19 mouse cellular contexts compared by ENCODE assay signal in genomic region chr5:47781608-47782007, GRCm38 (mm10).
"Had no signal": no experiment of that assay in that cellular context is flagged by ENCODE, and none has a peak within 500 bp of the region (broad histone marks: within the 10 kb centered on the region; RNA-seq: fewer than 3 reads in every experiment).

No protein-coding gene starts in this region.

- DNase-seq: lung, adult 18-20 months; lung, embryonic 14.5 days; lung, postnatal 10 days; lung, postnatal 4 days; midbrain, embryonic 14.5 days; retina, postnatal 1 day; right cerebral cortex, adult 18-20 months; right cerebral cortex, postnatal 14 days; thymus, adult 2 months; thymus, postnatal 25 days; thymus, postnatal 4 days had no signal

- H3K4me1 ChIP-seq: midbrain, embryonic 10.5 days; midbrain, embryonic 12.5 days; neural tube, embryonic 13.5 days; neural tube, embryonic 15.5 days; stomach, embryonic 15.5 days had no signal

- H3K27me3 ChIP-seq: midbrain, embryonic 12.5 days; neural tube, embryonic 13.5 days; neural tube, embryonic 15.5 days; stomach, embryonic 15.5 days had no signal

- ATAC-seq: midbrain, embryonic 16.5 days had no signal

- H3K9me3 ChIP-seq: midbrain, embryonic 10.5 days; midbrain, embryonic 12.5 days; neural tube, embryonic 13.5 days; neural tube, embryonic 15.5 days; stomach, embryonic 15.5 days had no signal

- H3K27ac ChIP-seq: midbrain, embryonic 10.5 days; midbrain, embryonic 12.5 days; neural tube, embryonic 13.5 days; neural tube, embryonic 15.5 days; stomach, embryonic 15.5 days; stomach, postnatal 0 days had no signal

- H3K4me2 ChIP-seq: lung, embryonic 14.5 days; midbrain, embryonic 12.5 days; neural tube, embryonic 13.5 days; neural tube, embryonic 15.5 days; stomach, embryonic 15.5 days had no signal

- H3K36me3 ChIP-seq: midbrain, embryonic 10.5 days; midbrain, embryonic 12.5 days; neural tube, embryonic 13.5 days; neural tube, embryonic 15.5 days; stomach, embryonic 15.5 days had no signal

- H3K4me3 ChIP-seq: midbrain, embryonic 10.5 days; midbrain, embryonic 12.5 days; myocyte; neural tube, embryonic 13.5 days; neural tube, embryonic 15.5 days; stomach, embryonic 15.5 days had no signal

- H3K9ac ChIP-seq: lung, embryonic 14.5 days; midbrain, embryonic 12.5 days; neural tube, embryonic 13.5 days; neural tube, embryonic 15.5 days; stomach, embryonic 15.5 days had no signal
